Mouse (Mus musculus): ENCODE data around the gene Isg20l2.

DNA sequence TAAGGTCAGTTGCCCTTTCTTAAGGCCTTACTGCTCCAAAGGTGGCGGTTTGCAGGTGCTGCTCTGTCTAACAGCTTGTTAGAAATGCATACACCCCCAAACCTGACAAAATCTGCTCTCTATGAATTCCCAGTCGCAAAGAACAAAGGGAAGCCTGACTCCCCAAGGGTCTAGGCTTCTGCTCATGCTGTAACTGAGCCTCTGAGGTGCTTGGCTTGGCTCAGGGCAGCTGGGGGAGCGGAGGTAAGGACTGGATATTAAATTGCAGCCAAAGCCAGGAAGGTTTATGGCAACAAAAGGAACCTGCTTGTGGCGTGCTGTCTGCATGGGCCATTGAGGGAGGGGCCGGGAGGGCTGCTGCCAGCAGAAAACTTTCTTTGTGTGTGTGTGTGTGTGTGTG lies 26.3 kb upstream of the Isg20l2 start:
- no peak for TF ChIP-seq CTCF (conservative IDR thresholded peaks at IDR 0.05; ENCODE audit: low read length)
- TF ChIP-seq POU5F1 (IDR thresholded peaks at IDR 0.05; ENCODE audit: borderline replicate concordance, low read length): no peak
- TF ChIP-seq NANOG (IDR thresholded peaks at IDR 0.05; ENCODE audit: borderline replicate concordance, low read length): no peak

Measured in E14TG2a.4 (cell line).